Mouse (Mus musculus): Measurements from ENCODE around the gene Lefty2. TPM values are rescaled to one million over a fixed set of nuclear protein-coding genes. Genes with fewer than 3 reads are reported as not detected.

Lefty2 gene
- total RNA-seq (2023), result not detected

GRCm38 (mm10) chr1:180892808-180893207 is at the start of gene Lefty2:
Gene Lefty2, plus strand, starts transcription at chr1:180893108.

GRCm38 (mm10) chr1:180850316-180851270 is 42.3 kb upstream of the Lefty2 start, which contains the start of gene Sde2:
Gene Sde2, plus strand, starts transcription at chr1:180851127.

GRCm38 (mm10) chr1:180904039-180904814 is 11.3 kb downstream of the Lefty2 start, which contains the start of gene Pycr2:
Gene Pycr2, plus strand, starts transcription at chr1:180904293.

GRCm38 (mm10) chr1:180934467-180935419 is 41.8 kb downstream of the Lefty2 start, which contains the start of gene Lefty1:
Gene Lefty1, plus strand, starts transcription at chr1:180935022.

GRCm38 (mm10) chr1:180942166-180943031 is 49.5 kb downstream of the Lefty2 start, which contains the start of gene Tmem63a:
Gene Tmem63a, plus strand, starts transcription at chr1:180942344.

Other genes with a start within 250 kb of the Lefty2 start
- gene Mixl1, start 196.1 kb upstream of the Lefty2 start, total RNA-seq (2023), result not detected
- 10 to 100 TPM; 29.1 to 31.8 TPM for gene Acbd3, start 167.1 kb upstream of the Lefty2 start, total RNA-seq (2023)
- gene H3f3a, start 79.2 kb upstream of the Lefty2 start, total RNA-seq (2023), result 1,000 to 10,000 TPM; 1,595 to 1,745 TPM
- 10 to 100 TPM; 59.2 to 61.2 TPM for gene Sde2, start 42.0 kb upstream of the Lefty2 start, total RNA-seq (2023)
- 10 to 100 TPM; 16.5 to 17.3 TPM for gene Pycr2, start 11.2 kb downstream of the Lefty2 start, total RNA-seq (2023)
- under 1 TPM; 0.42 to 0.49 TPM for gene Lefty1, start 41.9 kb downstream of the Lefty2 start, total RNA-seq (2023)
- 10 to 100 TPM; 66.0 to 69.7 TPM for gene Tmem63a, start 49.2 kb downstream of the Lefty2 start, total RNA-seq (2023)
- 1 to 10 TPM in 1 of 2 experiments, under 1 TPM in 1; 0.84 to 1.7 TPM for gene Ephx1, start 127.8 kb downstream of the Lefty2 start, total RNA-seq (2023)
- not detected for gene 9130409I23Rik, start 158.1 kb downstream of the Lefty2 start, total RNA-seq (2023)

All from neutrophil, adult 59 days (primary cell).